In genomic region chr17:5252436-5252835, GRCm38 (mm10) we compare ENCODE assay signal across 8 mouse cellular contexts.
DNase-seq lines count a peak whose midpoint lies in the region; ATAC-seq and TF ChIP-seq lines count a peak whose summit lies in the region.

No protein-coding gene starts in this region.

- H3K36me3 ChIP-seq in neural tube, embryonic 15.5 days: no peaks in the 10 kb centered on the region
- no peaks in the 10 kb centered on the region for H3K36me3 ChIP-seq in forebrain, embryonic 11.5 days (ENCODE audit: control insufficient read depth, insufficient read depth, low read length)
- no peaks in the 10 kb centered on the region for H3K36me3 ChIP-seq in liver, adult 2 months (ENCODE audit: control insufficient read depth, insufficient read depth, low read length)

- peaks cover 47% of the 10 kb centered on the region for H3K4me1 ChIP-seq in neural tube, embryonic 15.5 days
- peaks cover 14% of the 10 kb centered on the region for H3K4me1 ChIP-seq in forebrain, embryonic 11.5 days (replicated peaks; ENCODE audit: control insufficient read depth, insufficient read depth, low read length)
- H3K4me1 ChIP-seq in liver, adult 2 months (ENCODE audit: control insufficient read depth, insufficient read depth, low read length): peaks cover 4% of the 10 kb centered on the region

- no peak for TF ChIP-seq POLR2A in liver, adult 2 months (IDR thresholded peaks at IDR 0.05; ENCODE audit: extremely low read depth, insufficient read depth, low read length)

- 26% methylated on average over 3 of the region's 3 CpGs for WGBS in neural tube, embryonic 15.5 days
- 20% methylated on average over 3 of the region's 3 CpGs for WGBS in forebrain, embryonic 11.5 days
- 26% methylated on average over 3 of the region's 3 CpGs for WGBS in liver, adult 2 months

- peak; percentile 69 for DNase-seq in neural tube, embryonic 10.5 days (ENCODE audit: extremely low spot score, low spot score)
- peak; percentile 85 for DNase-seq in brain, adult 2 months (ENCODE audit: low read depth, low spot score)
- peak; percentile 84 for DNase-seq in forebrain, embryonic 11.5 days (ENCODE audit: low spot score)
- peak; percentile 56 to 80 for DNase-seq in kidney, adult 8-10 months
- peak; percentile 35 for DNase-seq in liver, adult 2 months (ENCODE audit: extremely low read depth, low read depth, low spot score)
- peak; percentile 77 for DNase-seq in right cerebral cortex, adult 18-20 months
- DNase-seq in urinary bladder, postnatal 14 days (ENCODE audit: low spot score): peak; percentile 79

- H3K4me2 ChIP-seq in neural tube, embryonic 15.5 days: no peak overlapping the region
- no peak overlapping the region for H3K4me2 ChIP-seq in forebrain, embryonic 11.5 days (ENCODE audit: low read depth, low read length, severe bottlenecking)

- no peak overlapping the region for H3K4me3 ChIP-seq in neural tube, embryonic 15.5 days (replicated peaks)
- H3K4me3 ChIP-seq in forebrain, embryonic 11.5 days (ENCODE audit: low read depth, low read length): no peak overlapping the region
- H3K4me3 ChIP-seq in liver, adult 2 months (ENCODE audit: insufficient read depth, low read depth, low read length): no peak overlapping the region

- no peaks in the 10 kb centered on the region for H3K27me3 ChIP-seq in neural tube, embryonic 15.5 days (replicated peaks)
- H3K27me3 ChIP-seq in forebrain, embryonic 11.5 days (ENCODE audit: control insufficient read depth, insufficient read depth, low read length): no peaks in the 10 kb centered on the region
- no peaks in the 10 kb centered on the region for H3K27me3 ChIP-seq in liver, adult 2 months (ENCODE audit: control insufficient read depth, insufficient read depth, low read length)

- no peaks in the 10 kb centered on the region for H3K9me3 ChIP-seq in neural tube, embryonic 15.5 days (replicated peaks)
- H3K9me3 ChIP-seq in forebrain, embryonic 11.5 days (ENCODE audit: control insufficient read depth, low read length): no peaks in the 10 kb centered on the region

- no peak overlapping the region for H3K9ac ChIP-seq in neural tube, embryonic 15.5 days (replicated peaks)
- H3K9ac ChIP-seq in forebrain, embryonic 11.5 days (ENCODE audit: low read length): no peak overlapping the region
- no peak overlapping the region for H3K9ac ChIP-seq in liver, adult 2 months (ENCODE audit: low read depth, low read length)

- peaks cover 10% of the 10 kb centered on the region for H3K79me2 ChIP-seq in liver, adult 2 months (ENCODE audit: control insufficient read depth, insufficient read depth, low read length)

- ATAC-seq in neural tube, embryonic 15.5 days (ENCODE audit: low FRiP score): no peak
- no peak for ATAC-seq in forebrain, embryonic 11.5 days (replicated peaks; ENCODE audit: low FRiP score)

- H3K27ac ChIP-seq in neural tube, embryonic 15.5 days (replicated peaks): no peak overlapping the region
- no peak overlapping the region for H3K27ac ChIP-seq in forebrain, embryonic 11.5 days (ENCODE audit: low read depth, low read length)
- no peak overlapping the region for H3K27ac ChIP-seq in liver, adult 2 months (replicated peaks; ENCODE audit: insufficient read depth, low read depth, low read length)

- TF ChIP-seq CTCF in liver, adult 2 months (IDR thresholded peaks at IDR 0.05; ENCODE audit: low read depth, low read length): peak; percentile 91

Comparison
In these comparisons a context has a peak if more than half of its experiments do, and no peak if none do; other contexts are left out.
1. DNase-seq: peak in every context shown above with its lines; median percentile 85 in brain, adult 2 months; 84 in forebrain, embryonic 11.5 days; 79 in urinary bladder, postnatal 14 days; 77 in right cerebral cortex, adult 18-20 months; 69 in neural tube, embryonic 10.5 days; 68 in kidney, adult 8-10 months; 35 in liver, adult 2 months.